Mouse (Mus musculus) lung, adult 2 months (tissue): ENCODE measurements around the gene Macrod2. TPM values are rescaled to one million over a fixed set of nuclear protein-coding genes. Genes with fewer than 3 reads are reported as not detected.

ENCODE experiments used
- DNase-seq: peaks from one replicate; pipeline ENCODE4 v3.0.0; 2022
- H3K4me1 ChIP-seq: fragments of 200-500 bp; 2 replicates; pipeline ENCODE4 v1.6.1; 2011; ENCODE audit warnings: low read length; ENCODE audit not compliant: control insufficient read depth, insufficient read depth
- H3K4me3 ChIP-seq: fragments of 200-500 bp; replicated peaks from 2 replicates; pipeline ENCODE3; 2011; ENCODE audit warnings: low read depth, mild to moderate bottlenecking, control low read depth, low read length; ENCODE audit errors: extremely low read depth
- CTCF ChIP-seq: fragments of 200-500 bp; IDR thresholded peaks from 2 replicates; pipeline ENCODE4 v1.5.1; 2011; ENCODE audit warnings: mild to moderate bottlenecking, low read length, control low read depth; ENCODE audit not compliant: insufficient read depth
- POLR2A ChIP-seq: fragments of 200-500 bp; IDR thresholded peaks from 2 replicates; pipeline ENCODE4 v1.6.1; 2011; ENCODE audit warnings: low read depth, mild to moderate bottlenecking, control low read depth, low read length, borderline replicate concordance; ENCODE audit errors: extremely low read depth
- WGBS: fragments of 180-500 bp; shearing (Covaris S2); methylation state at CpG from one replicate; pipeline ENCODE4 v1.1.7; 2018; 5-methylcytosine and 5-hydroxymethylcytosine counted together
- polyA plus RNA-seq: library from polyadenylated mRNA; depleted of rRNA; stranded (reverse); fragments of >200 nt; gene quantifications from 2 replicates; pipeline ENCODE4 v1.2.3, GENCODE M21; 2012

The Macrod2 gene
- polyA plus RNA-seq, 1 experiment: 2.6 TPM

GRCm38 (mm10) chr2:141830496-141830895, 1435.4 kb downstream of the Macrod2 start:
- no peaks in the 10 kb centered on the region for H3K4me1 ChIP-seq
- WGBS: 59% methylated on average over 2 of the region's 2 CpGs
- no peak for DNase-seq
- TF ChIP-seq CTCF (no peak), POLR2A (no peak)
- H3K4me3 ChIP-seq: no peak overlapping the region

GRCm38 (mm10) chr2:141831515-141831914, 1436.4 kb downstream of the Macrod2 start:
- 80% methylated on average over 5 of the region's 5 CpGs for WGBS
- DNase-seq: no peak
- TF ChIP-seq POLR2A (no peak), CTCF (no peak)
- H3K4me3 ChIP-seq: no peak overlapping the region
- H3K4me1 ChIP-seq: no peaks in the 10 kb centered on the region

- H3K4me3 ChIP-seq: no peak overlapping the region
- DNase-seq: no peak
- no peak for TF ChIP-seq POLR2A
- TF ChIP-seq CTCF: no peak
- H3K4me1 ChIP-seq: no peaks in the 10 kb centered on the region
- 59% methylated on average over 4 of the region's 4 CpGs for WGBS
Measured at GRCm38 (mm10) chr2:141834156-141834782, 1439.2 kb downstream of the Macrod2 start.

- TF ChIP-seq CTCF (no peak), POLR2A (no peak)
- H3K4me1 ChIP-seq: no peaks in the 10 kb centered on the region
- H3K4me3 ChIP-seq: no peak overlapping the region
- 60% methylated on average over 6 of the region's 6 CpGs for WGBS
- DNase-seq: no peak
Measured at GRCm38 (mm10) chr2:141844408-141845175, 1449.5 kb downstream of the Macrod2 start.

GRCm38 (mm10) chr2:141859220-141859619, 1464.1 kb downstream of the Macrod2 start:
- no peak overlapping the region for H3K4me3 ChIP-seq
- TF ChIP-seq POLR2A (no peak), CTCF (no peak)
- no peaks in the 10 kb centered on the region for H3K4me1 ChIP-seq
- DNase-seq: no peak
- WGBS: 24% methylated on average over 2 of the region's 2 CpGs

- DNase-seq: no peak
- WGBS: 83% methylated on average over 6 of the region's 6 CpGs
- Histone ChIP-seq H3K4me3 (no peak overlapping the region), H3K4me1 (no peaks in the 10 kb centered on the region)
- TF ChIP-seq CTCF: no peak
- no peak for TF ChIP-seq POLR2A
Measured at GRCm38 (mm10) chr2:141861679-141862268, 1466.7 kb downstream of the Macrod2 start.

GRCm38 (mm10) chr2:141862531-141863265, 1467.6 kb downstream of the Macrod2 start:
- DNase-seq: no peak
- Histone ChIP-seq H3K4me3 (no peak overlapping the region), H3K4me1 (no peaks in the 10 kb centered on the region)
- TF ChIP-seq POLR2A: no peak
- no peak for TF ChIP-seq CTCF
- 68% methylated on average over 9 of the region's 9 CpGs for whole genome bisulfite sequencing

- DNase-seq: no peak
- TF ChIP-seq CTCF: no peak
- no peak for TF ChIP-seq POLR2A
- Histone ChIP-seq H3K4me3 (no peak overlapping the region), H3K4me1 (no peaks in the 10 kb centered on the region)
- WGBS: 82% methylated on average over 2 of the region's 2 CpGs
Measured at GRCm38 (mm10) chr2:141863628-141864165, 1468.6 kb downstream of the Macrod2 start.

- 61% methylated on average over 4 of the region's 4 CpGs for WGBS
- no peak for TF ChIP-seq CTCF
- no peak for TF ChIP-seq POLR2A
- DNase-seq: no peak
Measured at GRCm38 (mm10) chr2:141870930-141871329, 1475.8 kb downstream of the Macrod2 start.

More at GRCm38 (mm10) chr2:141870930-141871329, 1475.8 kb downstream of the Macrod2 start:
- Histone ChIP-seq H3K4me1 (no peaks in the 10 kb centered on the region), H3K4me3 (no peak overlapping the region)
